Mouse (Mus musculus): ENCODE measurements around the gene Des. TPM values are rescaled to one million over a fixed set of nuclear protein-coding genes. Genes with fewer than 3 reads are reported as not detected.

Gene Des
- polyA plus RNA-seq, 1 experiment from 2014 or later = 1.7 TPM

DNA sequence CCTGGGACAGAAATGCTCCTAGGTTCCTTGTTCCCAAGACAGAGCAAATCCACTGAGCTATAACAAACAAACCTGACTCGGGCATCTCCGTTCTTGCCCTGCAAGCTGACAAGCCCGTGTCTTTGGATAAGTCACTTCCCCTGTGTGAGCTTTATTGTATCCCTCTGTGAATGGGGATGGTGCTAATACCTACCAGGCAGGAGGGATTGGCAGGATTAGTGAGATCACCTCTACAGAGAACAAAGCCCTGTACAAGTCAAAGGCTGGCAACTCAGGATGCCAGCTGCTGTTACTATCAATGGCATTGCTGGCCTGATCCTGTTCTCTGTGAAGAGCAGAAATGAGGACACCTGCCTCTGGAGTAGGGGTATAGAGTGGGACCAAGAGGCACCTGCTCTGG lies 45.4 kb downstream of the Des start:
- H3K27me3 ChIP-seq (ENCODE audit: control insufficient read depth, insufficient read depth, low read length) = no peaks in the 10 kb centered on the region
- WGBS = 81% methylated on average over 3 of the region's 3 CpGs
- H3K4me2 ChIP-seq (replicated peaks) = no peak overlapping the region
- DNase-seq (ENCODE audit: low spot score) (no peak), ATAC-seq (ENCODE audit: low FRiP score) (no peak)
- no peak overlapping the region for H3K4me3 ChIP-seq (replicated peaks; ENCODE audit: low read length)
- H3K36me3 ChIP-seq (replicated peaks; ENCODE audit: control insufficient read depth, insufficient read depth) = peaks cover 57% of the 10 kb centered on the region
- H3K9me3 ChIP-seq (ENCODE audit: control insufficient read depth, low read length) = no peaks in the 10 kb centered on the region
- H3K9ac ChIP-seq = no peak overlapping the region
- peaks cover 1% of the 10 kb centered on the region; the same call in 1 of the 2 replicates for H3K4me1 ChIP-seq (replicated peaks; ENCODE audit: control insufficient read depth, insufficient read depth, low read length)
- no peak overlapping the region for H3K27ac ChIP-seq

DNA sequence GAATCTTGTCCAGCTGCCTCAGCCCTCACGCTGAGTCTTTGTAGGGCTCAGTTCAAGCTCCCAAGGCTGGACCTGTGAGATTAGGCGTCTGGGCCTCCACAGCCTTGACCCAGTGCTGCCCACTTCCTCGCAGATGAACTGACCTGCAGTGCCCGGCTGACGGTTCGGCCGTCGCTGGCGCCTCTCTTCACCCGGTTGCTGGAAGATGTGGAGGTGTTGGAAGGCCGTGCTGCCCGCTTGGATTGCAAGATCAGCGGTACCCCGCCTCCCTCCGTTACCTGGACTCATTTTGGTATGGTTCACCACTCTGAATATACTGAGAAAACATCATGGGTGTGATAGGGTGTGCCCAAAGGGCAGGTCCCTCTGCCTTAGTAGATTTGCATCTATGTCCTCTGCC lies 46.0 kb downstream of the Des start:
- no peak overlapping the region for H3K4me3 ChIP-seq (replicated peaks; ENCODE audit: low read length)
- DNase-seq (ENCODE audit: low spot score) (no peak), ATAC-seq (ENCODE audit: low FRiP score) (no peak)
- no peak overlapping the region for H3K27ac ChIP-seq
- H3K9ac ChIP-seq = no peak overlapping the region
- WGBS = 95% methylated on average over 15 of the region's 15 CpGs
- H3K4me2 ChIP-seq (replicated peaks) = no peak overlapping the region
- H3K27me3 ChIP-seq (ENCODE audit: control insufficient read depth, insufficient read depth, low read length) = no peaks in the 10 kb centered on the region
- peaks cover 54% of the 10 kb centered on the region for H3K36me3 ChIP-seq (replicated peaks; ENCODE audit: control insufficient read depth, insufficient read depth)
- no peaks in the 10 kb centered on the region for H3K4me1 ChIP-seq (replicated peaks; ENCODE audit: control insufficient read depth, insufficient read depth, low read length)
- H3K9me3 ChIP-seq (ENCODE audit: control insufficient read depth, low read length) = no peaks in the 10 kb centered on the region

DNA sequence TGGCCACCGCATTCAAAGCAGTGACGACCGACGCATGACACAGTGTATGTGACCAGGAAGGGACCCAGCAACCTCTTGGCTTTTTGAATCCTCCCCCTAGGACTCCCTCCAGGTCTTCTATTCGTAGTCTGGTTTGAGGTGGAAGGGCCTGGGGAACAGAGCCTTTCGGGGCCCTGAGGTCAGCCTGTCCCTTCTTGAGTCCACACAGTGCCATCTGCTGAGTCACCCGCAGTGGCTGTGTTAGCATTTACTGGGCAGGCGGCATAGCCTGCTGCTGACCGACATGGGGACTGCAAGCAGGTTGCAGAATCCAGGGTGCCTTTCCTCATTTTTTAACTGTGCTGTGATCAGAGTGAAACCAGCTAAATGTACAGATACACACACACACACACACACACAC lies 46.9 kb downstream of the Des start:
- 94% methylated on average over 9 of the region's 9 CpGs for WGBS
- peaks cover 45% of the 10 kb centered on the region for H3K36me3 ChIP-seq (replicated peaks; ENCODE audit: control insufficient read depth, insufficient read depth)

DNA sequence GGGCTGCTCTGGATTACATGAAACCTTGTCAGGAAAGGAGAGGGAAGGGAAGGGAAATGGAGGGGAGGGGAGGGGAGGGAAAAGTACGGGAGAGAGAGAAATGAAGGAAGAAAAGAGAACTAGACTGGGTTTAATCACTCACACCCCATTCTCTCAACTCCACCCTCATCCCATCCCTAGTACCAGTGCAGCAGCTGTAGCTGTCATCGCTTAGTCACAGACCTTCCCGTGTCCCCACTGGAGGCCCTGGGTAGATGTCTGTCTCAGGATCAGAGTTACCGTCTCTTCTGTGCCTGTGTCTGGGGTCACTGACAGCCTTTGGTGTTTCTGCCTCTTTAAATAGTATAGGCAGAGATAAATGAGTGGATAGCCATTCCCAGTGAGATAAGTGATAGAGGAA lies 48.1 kb downstream of the Des start:
- Histone ChIP-seq H3K27me3 (ENCODE audit: control insufficient read depth, insufficient read depth, low read length) (no peaks in the 10 kb centered on the region), H3K4me3 (replicated peaks; ENCODE audit: low read length) (no peak overlapping the region), H3K9ac (no peak overlapping the region), H3K9me3 (ENCODE audit: control insufficient read depth, low read length) (no peaks in the 10 kb centered on the region), H3K4me2 (replicated peaks) (no peak overlapping the region), H3K4me1 (replicated peaks; ENCODE audit: control insufficient read depth, insufficient read depth, low read length) (no peaks in the 10 kb centered on the region), H3K27ac (no peak overlapping the region), H3K36me3 (replicated peaks; ENCODE audit: control insufficient read depth, insufficient read depth) (peaks cover 35% of the 10 kb centered on the region)
- WGBS = 83% methylated on average over 4 of the region's 4 CpGs
- no peak for DNase-seq (ENCODE audit: low spot score)
- no peak for ATAC-seq (ENCODE audit: low FRiP score)

More for the DNA sequence above, 46.9 kb downstream of the Des start:
- Histone ChIP-seq H3K27me3 (ENCODE audit: control insufficient read depth, insufficient read depth, low read length) (no peaks in the 10 kb centered on the region), H3K4me2 (replicated peaks) (no peak overlapping the region), H3K4me1 (replicated peaks; ENCODE audit: control insufficient read depth, insufficient read depth, low read length) (no peaks in the 10 kb centered on the region), H3K27ac (no peak overlapping the region), H3K9ac (no peak overlapping the region), H3K9me3 (ENCODE audit: control insufficient read depth, low read length) (no peaks in the 10 kb centered on the region), H3K4me3 (replicated peaks; ENCODE audit: low read length) (no peak overlapping the region)
- ATAC-seq (ENCODE audit: low FRiP score) (no peak), DNase-seq (ENCODE audit: low spot score) (no peak)

DNA sequence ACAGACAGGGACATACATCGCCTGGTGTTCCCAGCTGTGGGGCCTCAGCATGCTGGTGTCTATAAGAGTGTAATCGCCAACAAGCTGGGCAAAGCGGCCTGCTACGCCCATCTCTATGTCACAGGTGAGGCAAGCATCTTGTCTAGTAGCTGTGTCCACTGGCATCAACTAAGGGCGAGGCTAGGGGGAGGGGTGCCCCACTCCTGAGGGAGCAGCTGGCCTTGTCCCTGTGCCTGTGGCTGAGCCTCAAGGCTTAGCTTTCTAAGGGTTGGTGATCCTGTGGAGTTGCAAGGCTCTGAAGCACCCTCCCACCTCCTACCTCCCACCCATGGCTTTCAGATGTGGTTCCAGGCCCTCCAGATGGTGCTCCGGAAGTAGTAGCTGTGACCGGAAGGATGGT lies 49.8 kb downstream of the Des start:
- ATAC-seq (ENCODE audit: low FRiP score) = no peak

DNA sequence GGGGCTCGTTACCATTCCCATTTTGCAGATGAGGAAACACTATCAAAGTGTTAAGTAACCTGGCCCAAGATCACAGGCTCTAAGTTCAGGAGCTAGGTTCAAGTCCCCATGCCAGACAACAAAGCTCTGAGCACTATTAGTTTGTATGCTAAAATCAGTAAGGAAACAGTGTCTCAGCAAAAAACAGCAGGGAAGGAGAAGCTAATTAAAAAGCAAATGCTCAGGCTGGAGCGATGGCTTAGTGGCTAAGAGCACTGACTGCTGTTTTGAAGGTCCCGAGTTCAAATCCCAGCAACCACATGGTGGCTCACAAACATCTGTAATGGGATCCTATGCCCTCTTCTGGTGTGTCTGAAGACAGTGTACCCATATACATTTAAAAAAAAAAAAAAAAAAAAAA lies 52.1 kb downstream of the Des start:
- 84% methylated on average over 3 of the region's 3 CpGs for WGBS

More for the DNA sequence above, 49.8 kb downstream of the Des start:
- Histone ChIP-seq H3K4me1 (replicated peaks; ENCODE audit: control insufficient read depth, insufficient read depth, low read length) (no peaks in the 10 kb centered on the region), H3K36me3 (replicated peaks; ENCODE audit: control insufficient read depth, insufficient read depth) (peaks cover 23% of the 10 kb centered on the region), H3K4me3 (replicated peaks; ENCODE audit: low read length) (no peak overlapping the region), H3K9me3 (ENCODE audit: control insufficient read depth, low read length) (no peaks in the 10 kb centered on the region), H3K9ac (no peak overlapping the region), H3K27me3 (ENCODE audit: control insufficient read depth, insufficient read depth, low read length) (no peaks in the 10 kb centered on the region), H3K27ac (no peak overlapping the region), H3K4me2 (replicated peaks) (no peak overlapping the region)
- 95% methylated on average over 7 of the region's 7 CpGs for WGBS
- DNase-seq (ENCODE audit: low spot score) = no peak

DNA sequence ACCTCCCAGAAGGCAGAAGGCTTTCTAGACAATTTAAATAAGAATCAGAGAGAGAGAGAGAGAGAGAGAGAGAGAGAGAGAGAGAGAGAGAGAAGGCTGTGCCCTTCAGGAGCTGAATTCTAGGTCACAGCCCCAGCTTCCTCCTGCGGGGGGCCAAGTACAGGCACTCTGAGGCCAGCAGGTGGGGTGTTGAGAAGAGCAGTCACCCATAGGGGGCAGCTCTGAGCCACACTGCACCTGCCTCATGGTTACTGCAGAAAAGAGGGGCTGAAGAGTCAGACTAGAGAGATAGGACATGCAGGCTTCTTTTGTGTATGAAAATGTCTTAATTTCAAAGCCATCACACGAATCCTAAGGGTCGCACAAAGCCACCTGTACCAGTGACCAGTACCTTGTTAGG lies 53.6 kb downstream of the Des start:
- Histone ChIP-seq H3K27ac (no peak overlapping the region), H3K27me3 (ENCODE audit: control insufficient read depth, insufficient read depth, low read length) (no peaks in the 10 kb centered on the region), H3K4me3 (replicated peaks; ENCODE audit: low read length) (no peak overlapping the region), H3K4me2 (replicated peaks) (no peak overlapping the region), H3K9ac (no peak overlapping the region), H3K4me1 (replicated peaks; ENCODE audit: control insufficient read depth, insufficient read depth, low read length) (no peaks in the 10 kb centered on the region), H3K36me3 (replicated peaks; ENCODE audit: control insufficient read depth, insufficient read depth) (peaks cover 11% of the 10 kb centered on the region; the same call in 1 of the 2 replicates), H3K9me3 (ENCODE audit: control insufficient read depth, low read length) (no peaks in the 10 kb centered on the region)
- DNase-seq (ENCODE audit: low spot score) (no peak), ATAC-seq (ENCODE audit: low FRiP score) (no peak)
- WGBS = 60% methylated on average over 3 of the region's 3 CpGs

More for the DNA sequence above, 52.1 kb downstream of the Des start:
- Histone ChIP-seq H3K9ac (no peak overlapping the region), H3K4me2 (replicated peaks) (no peak overlapping the region), H3K4me1 (replicated peaks; ENCODE audit: control insufficient read depth, insufficient read depth, low read length) (no peaks in the 10 kb centered on the region), H3K36me3 (replicated peaks; ENCODE audit: control insufficient read depth, insufficient read depth) (peaks cover 13% of the 10 kb centered on the region), H3K27me3 (ENCODE audit: control insufficient read depth, insufficient read depth, low read length) (no peaks in the 10 kb centered on the region), H3K27ac (no peak overlapping the region), H3K4me3 (replicated peaks; ENCODE audit: low read length) (no peak overlapping the region), H3K9me3 (ENCODE audit: control insufficient read depth, low read length) (no peaks in the 10 kb centered on the region)
- no peak for ATAC-seq (ENCODE audit: low FRiP score)
- DNase-seq (ENCODE audit: low spot score) = no peak

Other genes starting within 250 kb of the Des start
- gene Nhej1, start 235.1 kb upstream of the Des start, polyA plus RNA-seq (2014; fragmentation: Nextera tagmentation; extraction: Ambion mirVana) = 6.8 and 7.5 TPM in 2 replicates
- not detected in 2 replicates for gene Slc23a3, start 226.4 kb upstream of the Des start, polyA plus RNA-seq (2014; fragmentation: Nextera tagmentation; extraction: Ambion mirVana)
- 42.4 and 47.4 TPM in 2 replicates for gene Cnppd1, start 217.6 kb upstream of the Des start, polyA plus RNA-seq (2014; fragmentation: Nextera tagmentation; extraction: Ambion mirVana)
- 136 and 156 TPM in 2 replicates for gene Retreg2, start 217.6 kb upstream of the Des start, polyA plus RNA-seq (2014; fragmentation: Nextera tagmentation; extraction: Ambion mirVana)
- 36.7 and 38.0 TPM in 2 replicates for gene Zfand2b, start 191.7 kb upstream of the Des start, polyA plus RNA-seq (2014; fragmentation: Nextera tagmentation; extraction: Ambion mirVana)
- 39.0 and 39.7 TPM in 2 replicates for gene Abcb6, start 179.9 kb upstream of the Des start, polyA plus RNA-seq (2014; fragmentation: Nextera tagmentation; extraction: Ambion mirVana)
- gene Ankzf1, start 168.2 kb upstream of the Des start, polyA plus RNA-seq (2014; fragmentation: Nextera tagmentation; extraction: Ambion mirVana) = 16.7 and 18.4 TPM in 2 replicates
- 53.6 and 59.5 TPM in 2 replicates for gene Atg9a, start 168.1 kb upstream of the Des start, polyA plus RNA-seq (2014; fragmentation: Nextera tagmentation; extraction: Ambion mirVana)
- gene Glb1l, start 149.5 kb upstream of the Des start, polyA plus RNA-seq (2014; fragmentation: Nextera tagmentation; extraction: Ambion mirVana) = 15.8 and 19.5 TPM in 2 replicates
- gene Stk16, start 149.5 kb upstream of the Des start, polyA plus RNA-seq (2014; fragmentation: Nextera tagmentation; extraction: Ambion mirVana) = 121 and 128 TPM in 2 replicates
- 13.8 and 20.8 TPM in 2 replicates for gene Tuba4a, start 140.5 kb upstream of the Des start, polyA plus RNA-seq (2014; fragmentation: Nextera tagmentation; extraction: Ambion mirVana)
- gene A630095N17Rik, start 128.2 kb upstream of the Des start, polyA plus RNA-seq (2014; fragmentation: Nextera tagmentation; extraction: Ambion mirVana) = not detected in 2 replicates
- gene Dnajb2, start 123.9 kb upstream of the Des start, polyA plus RNA-seq (2014; fragmentation: Nextera tagmentation; extraction: Ambion mirVana) = 39.5 and 45.2 TPM in 2 replicates
- gene Ptprn, start 95.8 kb upstream of the Des start, polyA plus RNA-seq (2014; fragmentation: Nextera tagmentation; extraction: Ambion mirVana) = 26.1 and 34.8 TPM in 2 replicates
- gene Resp18, start 81.9 kb upstream of the Des start, polyA plus RNA-seq (2014; fragmentation: Nextera tagmentation; extraction: Ambion mirVana) = 232 and 253 TPM in 2 replicates
- gene Dnpep, start 42.3 kb upstream of the Des start, polyA plus RNA-seq (2014; fragmentation: Nextera tagmentation; extraction: Ambion mirVana) = 132 and 141 TPM in 2 replicates
- gene Speg, start 15.0 kb downstream of the Des start, polyA plus RNA-seq (2014; fragmentation: Nextera tagmentation; extraction: Ambion mirVana) = 18.0 and 22.9 TPM in 2 replicates
- gene Gmppa, start 75.6 kb downstream of the Des start, polyA plus RNA-seq (2014; fragmentation: Nextera tagmentation; extraction: Ambion mirVana) = 53.1 and 65.0 TPM in 2 replicates
- 4.9 and 5.0 TPM in 2 replicates for gene Asic4, start 90.1 kb downstream of the Des start, polyA plus RNA-seq (2014; fragmentation: Nextera tagmentation; extraction: Ambion mirVana)
- gene Chpf, start 119.0 kb downstream of the Des start, polyA plus RNA-seq (2014; fragmentation: Nextera tagmentation; extraction: Ambion mirVana) = 49.2 and 55.0 TPM in 2 replicates
- gene Tmem198, start 119.2 kb downstream of the Des start, polyA plus RNA-seq (2014; fragmentation: Nextera tagmentation; extraction: Ambion mirVana) = 37.5 and 40.3 TPM in 2 replicates
- 22.6 and 25.9 TPM in 2 replicates for gene Obsl1, start 146.1 kb downstream of the Des start, polyA plus RNA-seq (2014; fragmentation: Nextera tagmentation; extraction: Ambion mirVana)
- 9.7 and 9.9 TPM in 2 replicates for gene Inha, start 146.7 kb downstream of the Des start, polyA plus RNA-seq (2014; fragmentation: Nextera tagmentation; extraction: Ambion mirVana)
- 14.0 and 17.9 TPM in 2 replicates for gene Stk11ip, start 161.2 kb downstream of the Des start, polyA plus RNA-seq (2014; fragmentation: Nextera tagmentation; extraction: Ambion mirVana)
- gene Slc4a3, start 185.9 kb downstream of the Des start, polyA plus RNA-seq (2014; fragmentation: Nextera tagmentation; extraction: Ambion mirVana) = 43.0 and 50.1 TPM in 2 replicates